Comparison of ENCODE assay signal across 21 mouse cellular contexts in genomic region chr1:165603218-165603617, GRCm38 (mm10). TPM values are rescaled to one million over a fixed set of nuclear protein-coding genes. Genes with fewer than 3 reads are reported as not detected.
DNase-seq lines count a peak whose midpoint lies in the region; ATAC-seq and TF ChIP-seq lines count a peak whose summit lies in the region.
"Had no signal": no experiment of that assay in that cellular context is flagged by ENCODE, and none has a peak within 500 bp of the region (broad histone marks: within the 10 kb centered on the region; RNA-seq: fewer than 3 reads in every experiment).

No protein-coding gene starts in this region.

- no peak for TF ChIP-seq CTCF in thymus, adult 2 months (IDR thresholded peaks at IDR 0.05; ENCODE audit: borderline replicate concordance, control insufficient read depth, extremely low read depth, insufficient read depth, low read length, poor library complexity)

- H3K4me2 ChIP-seq in heart, embryonic 12.5 days = no peak overlapping the region
- H3K4me2 ChIP-seq: forebrain, embryonic 12.5 days; limb, embryonic 12.5 days; liver, embryonic 12.5 days; midbrain, embryonic 15.5 days; neural tube, embryonic 15.5 days had no signal

- no peaks in the 10 kb centered on the region for H3K9me3 ChIP-seq in heart, embryonic 12.5 days (replicated peaks)
- H3K9me3 ChIP-seq: forebrain, embryonic 12.5 days; limb, embryonic 12.5 days; liver, embryonic 12.5 days; midbrain, embryonic 15.5 days; neural tube, embryonic 15.5 days had no signal

- H3K79me2 ChIP-seq in macrophage (ENCODE audit: inconsistent target) = no peaks in the 10 kb centered on the region

- no peak overlapping the region for H3K4me3 ChIP-seq in heart, embryonic 12.5 days
- H3K4me3 ChIP-seq in thymus, adult 2 months (ENCODE audit: control insufficient read depth, insufficient read depth, low read length) = no peak overlapping the region
- H3K4me3 ChIP-seq in macrophage (ENCODE audit: inconsistent target) = no peak overlapping the region
- H3K4me3 ChIP-seq: forebrain, embryonic 12.5 days; limb, embryonic 12.5 days; liver, embryonic 12.5 days; midbrain, embryonic 15.5 days; neural tube, embryonic 15.5 days had no signal

- peaks cover 27% of the 10 kb centered on the region for H3K4me1 ChIP-seq in heart, embryonic 12.5 days (replicated peaks)
- no peaks in the 10 kb centered on the region for H3K4me1 ChIP-seq in thymus, adult 2 months (replicated peaks; ENCODE audit: control insufficient read depth, insufficient read depth, low read length)
- H3K4me1 ChIP-seq: forebrain, embryonic 12.5 days; limb, embryonic 12.5 days; liver, embryonic 12.5 days; midbrain, embryonic 15.5 days; neural tube, embryonic 15.5 days had no signal

- 89% methylated on average over 14 of the region's 14 CpGs for WGBS in heart, embryonic 12.5 days
- WGBS in thymus, adult 2 months = 80% methylated on average over 14 of the region's 14 CpGs
- 84% methylated on average over 14 of the region's 14 CpGs for WGBS in macrophage (ENCODE audit: missing documents)

- ATAC-seq in heart, embryonic 12.5 days (ENCODE audit: insufficient number of reproducible peaks, low FRiP score) = no peak
- ATAC-seq: hindbrain, embryonic 16.5 days; liver, embryonic 12.5 days; midbrain, embryonic 15.5 days had no signal

- no peak for TF ChIP-seq POLR2A in thymus, adult 2 months (IDR thresholded peaks at IDR 0.05; ENCODE audit: control insufficient read depth, extremely low read depth, insufficient read depth, low read length, poor library complexity)

- DNase-seq in heart, adult 11 months = peak; percentile 86
- peak; percentile 14 for DNase-seq in thymus, postnatal 14 days
- DNase-seq in thymus, adult 2 months = no peak
- no peak for DNase-seq in right cerebral cortex, postnatal 25 days
- DNase-seq in Muller cell, postnatal 12 days (ENCODE audit: inconsistent ontology term) = no peak
- DNase-seq: adrenal gland, postnatal 25 days; B cell, adult 2 months; cerebellum, adult 18-20 months; cerebellum, postnatal 36 days; gastrocnemius, postnatal 10 days; kidney, adult 11 months; spleen, adult 18-20 months had no signal

- H3K27me3 ChIP-seq in heart, embryonic 12.5 days (replicated peaks) = no peaks in the 10 kb centered on the region
- no peaks in the 10 kb centered on the region for H3K27me3 ChIP-seq in thymus, adult 2 months (ENCODE audit: control insufficient read depth, insufficient read depth, low read length)
- H3K27me3 ChIP-seq: forebrain, embryonic 12.5 days; limb, embryonic 12.5 days; liver, embryonic 12.5 days; midbrain, embryonic 15.5 days; neural tube, embryonic 15.5 days had no signal

- no peak overlapping the region for H3K27ac ChIP-seq in heart, embryonic 12.5 days (ENCODE audit: poor library complexity, severe bottlenecking)
- H3K27ac ChIP-seq in thymus, adult 2 months (ENCODE audit: control insufficient read depth, insufficient read depth, low read length) = no peak overlapping the region
- 0 out of 2 replicates have a peak overlapping the region, but pooled peaks have one; percentile 25 for H3K27ac ChIP-seq in macrophage
- H3K27ac ChIP-seq: forebrain, embryonic 12.5 days; kidney, postnatal 0 days; limb, embryonic 12.5 days; liver, embryonic 12.5 days; midbrain, embryonic 15.5 days; neural tube, embryonic 15.5 days had no signal

- peaks cover 71% of the 10 kb centered on the region for H3K36me3 ChIP-seq in heart, embryonic 12.5 days
- no peaks in the 10 kb centered on the region for H3K36me3 ChIP-seq in thymus, adult 2 months (ENCODE audit: control insufficient read depth, insufficient read depth, low read length)
- H3K36me3 ChIP-seq in macrophage (ENCODE audit: inconsistent target) = no peaks in the 10 kb centered on the region

- no peak overlapping the region for H3K9ac ChIP-seq in heart, embryonic 12.5 days
- H3K9ac ChIP-seq: forebrain, embryonic 12.5 days; limb, embryonic 12.5 days; liver, embryonic 12.5 days; midbrain, embryonic 15.5 days; neural tube, embryonic 15.5 days had no signal

RNA-seq across cellular contexts. Expression of gene Mpzl1, which starts 31.1 kb away (rescaled TPM):
- 126 and 135 TPM in 2 replicates for polyA plus RNA-seq in heart, embryonic 12.5 days (2016; fragmentation: Nextera tagmentation; extraction: Ambion mirVana)
- 4.6 and 5.9 TPM in 2 replicates for polyA plus RNA-seq in thymus, adult 2 months (2012; rRNA removed)
- 10 to 100 TPM in 3 of 26 experiments, 1 to 10 TPM in 23; 1.9 to 16.5 (median 4.4) TPM for total RNA-seq in macrophage (2018; cell fraction: chromatin; rRNA removed)
- total RNA-seq in macrophage (2018; cell fraction: cytosol; rRNA removed) = 1 to 10 TPM; 1.4 to 8.4 (median 4.3) TPM
- 10 to 100 TPM in 5 of 26 experiments, 1 to 10 TPM in 21; 1.9 to 15.8 (median 5.7) TPM for total RNA-seq in macrophage (2018; cell fraction: nucleus; rRNA removed)
- 7.1 to 11.1 TPM (median 9.0 TPM) in 3 replicates for polyA plus RNA-seq in macrophage (2018)

Comparison
In these comparisons a context has a peak if more than half of its experiments do, and no peak if none do; other contexts are left out.
1. DNase-seq: peak in heart, adult 11 months (single experiment) and thymus, postnatal 14 days (single experiment); none in thymus, adult 2 months (single experiment), right cerebral cortex, postnatal 25 days (single experiment) and Muller cell, postnatal 12 days (single experiment).
2. RNA of gene Mpzl1, which starts 31.1 kb away (polyA plus RNA-seq): 126 to 135 TPM in heart, embryonic 12.5 days; 7.1 to 11.1 TPM in macrophage and 4.6 to 5.9 TPM in thymus, adult 2 months; every median in the first group is over 10 times any median in the second.